In the genomic region with DNA sequence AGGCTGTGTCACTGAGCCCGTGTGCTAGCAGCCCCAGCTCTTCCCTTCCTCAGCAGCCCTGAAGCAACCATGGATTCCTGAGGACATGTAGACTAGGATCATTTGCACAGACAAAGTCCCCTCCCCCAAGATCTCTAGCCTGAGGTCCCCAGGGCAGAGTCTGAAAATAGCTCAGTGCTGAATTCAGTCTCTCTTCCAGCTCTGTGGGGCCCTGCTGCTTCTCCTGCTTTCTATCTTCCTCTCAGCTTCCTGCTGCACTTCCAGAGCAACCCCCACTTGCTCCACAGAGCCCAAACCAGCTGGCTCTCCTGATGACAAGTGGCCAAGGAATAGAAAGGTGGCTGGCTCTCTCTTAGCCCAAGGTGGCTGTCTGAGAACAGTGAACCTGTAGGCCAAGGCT, we compare ENCODE assay signal across 8 mouse cellular contexts.
DNase-seq lines count a peak whose midpoint lies in the region; ATAC-seq lines count a peak whose summit lies in the region.

No protein-coding gene starts in this region.

- H3K4me1 ChIP-seq in hindbrain, embryonic 12.5 days = peaks cover 34% of the 10 kb centered on the region
- peaks cover 47% of the 10 kb centered on the region for H3K4me1 ChIP-seq in neural tube, embryonic 13.5 days (replicated peaks)

- H3K36me3 ChIP-seq in hindbrain, embryonic 12.5 days = no peaks in the 10 kb centered on the region
- peaks cover 11% of the 10 kb centered on the region; the same call in 1 of the 2 replicates for H3K36me3 ChIP-seq in neural tube, embryonic 13.5 days

- H3K9me3 ChIP-seq in hindbrain, embryonic 12.5 days (replicated peaks) = no peaks in the 10 kb centered on the region
- H3K9me3 ChIP-seq in neural tube, embryonic 13.5 days = no peaks in the 10 kb centered on the region

- H3K4me2 ChIP-seq in hindbrain, embryonic 12.5 days (replicated peaks) = no peak overlapping the region
- H3K4me2 ChIP-seq in neural tube, embryonic 13.5 days = no peak overlapping the region

- WGBS in hindbrain, embryonic 12.5 days = 33% methylated on average over 1 of the region's 1 CpGs
- 29% methylated on average over 1 of the region's 1 CpGs for WGBS in neural tube, embryonic 13.5 days

- DNase-seq in kidney, postnatal 14 days = peak; percentile 19
- DNase-seq in kidney, adult 8-10 months = no peak
- peak; percentile 66 to 67 for DNase-seq in cerebellum, postnatal 36 days
- DNase-seq in adrenal gland, adult (ENCODE audit: inconsistent age in 2 of 2, low spot score in 1 of 2) = no peak
- DNase-seq in lung, adult 18-20 months = no peak

- H3K27ac ChIP-seq in hindbrain, embryonic 12.5 days = peak overlapping the region; percentile 69
- peak overlapping the region; percentile 81 for H3K27ac ChIP-seq in neural tube, embryonic 13.5 days (replicated peaks)

- ATAC-seq in hindbrain, embryonic 12.5 days (ENCODE audit: low FRiP score) = 0 out of 2 replicates have a peak, but pooled peaks have one; percentile 5
- ATAC-seq in neural tube, embryonic 13.5 days (ENCODE audit: low read depth) = peak; percentile 55
- ATAC-seq in megakaryocyte progenitor cell, adult 5-6 weeks (replicated peaks; ENCODE audit: poor library complexity) = no peak

- no peaks in the 10 kb centered on the region for H3K27me3 ChIP-seq in hindbrain, embryonic 12.5 days
- H3K27me3 ChIP-seq in neural tube, embryonic 13.5 days = no peaks in the 10 kb centered on the region

- no peak overlapping the region for H3K4me3 ChIP-seq in hindbrain, embryonic 12.5 days
- H3K4me3 ChIP-seq in neural tube, embryonic 13.5 days = no peak overlapping the region

- no peak overlapping the region; the same call in 1 of the 2 replicates for H3K9ac ChIP-seq in hindbrain, embryonic 12.5 days
- H3K9ac ChIP-seq in neural tube, embryonic 13.5 days = peak overlapping the region; percentile 45

Comparison
In these comparisons a context has a peak if more than half of its experiments do, and no peak if none do; other contexts are left out.
1. DNase-seq: peak in kidney, postnatal 14 days (single experiment) and cerebellum, postnatal 36 days (2 of 2); none in kidney, adult 8-10 months (0 of 2), adrenal gland, adult (0 of 2) and lung, adult 18-20 months (0 of 2).